Mouse (Mus musculus): ENCODE measurements around the gene Cyp4a12b.
"Not testable (repeated sequence)": the region's sequence is repeated elsewhere in the genome, so short reads cannot be mapped to it uniquely, and the experiment has no call there.

The Cyp4a12b gene

DNA sequence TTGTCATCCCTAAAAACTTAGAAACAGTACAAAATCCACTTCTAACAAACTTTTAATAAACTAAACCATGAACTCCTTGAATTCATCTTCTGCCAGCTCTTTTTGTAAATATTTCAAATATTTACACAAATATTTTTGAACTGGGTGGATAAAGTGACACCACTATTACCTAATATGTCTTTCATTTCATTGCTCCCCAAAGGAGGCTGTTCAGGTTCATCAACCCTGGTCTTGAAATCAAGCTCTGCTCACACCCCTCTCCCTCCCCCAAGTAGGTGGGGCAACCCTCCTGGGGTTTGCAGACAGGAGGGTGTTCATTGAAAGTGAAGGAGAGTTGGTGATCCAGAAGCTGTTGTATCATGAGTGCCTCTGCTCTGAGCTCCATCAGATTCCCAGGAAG, at the start of gene Cyp4a12b:
Gene Cyp4a12b (plus strand): TSS at position 301 of the 400 bp plus-strand sequence.
- not testable (repeated sequence) for DNase-seq (ENCODE audit: low read depth in 2 of 2, low spot score in 2 of 2)

DNA sequence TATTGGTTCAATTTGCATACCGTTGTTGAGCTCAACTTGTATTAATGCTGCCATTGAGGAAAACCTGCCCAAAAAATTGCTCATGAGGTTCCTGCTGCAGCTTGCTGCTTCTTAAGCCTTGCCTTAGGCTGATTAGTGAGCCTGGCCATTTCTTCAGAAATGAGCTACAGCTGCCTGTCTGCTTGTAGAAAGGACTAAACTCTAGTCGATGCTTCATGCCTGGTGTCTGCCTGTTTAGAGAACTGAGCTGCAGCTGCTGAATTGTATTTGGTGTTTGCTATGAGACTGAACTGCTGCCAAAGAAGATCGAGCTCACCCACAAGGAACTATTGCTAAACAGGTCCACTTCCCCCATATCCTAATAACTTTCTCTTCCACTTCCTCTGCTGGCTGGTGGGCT, 45.8 kb upstream of the Cyp4a12b start:
- not testable (repeated sequence) for DNase-seq (ENCODE audit: low read depth in 2 of 2, low spot score in 2 of 2)

DNA sequence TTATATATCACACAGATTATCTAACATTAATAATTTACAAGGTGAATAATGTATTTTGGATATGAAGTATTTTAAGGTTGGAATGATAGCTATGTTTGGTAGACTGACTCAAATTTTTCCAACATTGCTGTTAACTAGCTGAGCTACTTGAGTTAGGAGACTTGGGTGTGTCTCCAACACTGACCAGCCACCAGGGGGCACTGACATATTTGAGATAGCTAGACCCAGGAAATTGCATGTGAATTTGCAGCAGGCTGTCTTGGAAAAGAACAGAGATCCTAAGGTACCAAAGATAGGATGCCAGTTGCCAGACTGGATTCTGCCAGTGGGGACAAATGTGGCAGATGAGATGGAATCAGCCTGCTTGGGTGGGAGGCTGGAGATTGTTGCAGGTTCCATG, 43.4 kb upstream of the Cyp4a12b start:
- DNase-seq (ENCODE audit: low read depth in 2 of 2, low spot score in 2 of 2), result not testable (repeated sequence)

DNA sequence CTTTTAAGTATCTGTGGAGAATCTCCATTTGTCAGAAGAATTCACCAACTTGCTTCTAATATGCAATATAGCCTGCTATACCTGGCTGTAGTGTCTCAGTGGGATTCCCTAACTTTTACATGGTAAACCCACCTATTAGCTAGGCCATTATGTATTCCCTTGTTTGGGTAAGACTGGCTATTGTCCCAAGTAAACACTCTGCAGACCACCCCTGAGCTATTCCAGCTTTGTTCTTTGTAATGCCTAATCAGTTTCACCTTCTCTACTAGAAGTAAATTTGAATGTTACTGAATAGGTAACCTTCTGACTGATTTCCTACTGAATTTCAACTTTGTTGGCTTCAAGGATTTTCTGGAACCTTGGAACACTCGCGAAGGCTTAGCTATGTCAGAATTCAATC, 15.2 kb upstream of the Cyp4a12b start:
- not testable (repeated sequence) for DNase-seq (ENCODE audit: low read depth in 2 of 2, low spot score in 2 of 2)

DNA sequence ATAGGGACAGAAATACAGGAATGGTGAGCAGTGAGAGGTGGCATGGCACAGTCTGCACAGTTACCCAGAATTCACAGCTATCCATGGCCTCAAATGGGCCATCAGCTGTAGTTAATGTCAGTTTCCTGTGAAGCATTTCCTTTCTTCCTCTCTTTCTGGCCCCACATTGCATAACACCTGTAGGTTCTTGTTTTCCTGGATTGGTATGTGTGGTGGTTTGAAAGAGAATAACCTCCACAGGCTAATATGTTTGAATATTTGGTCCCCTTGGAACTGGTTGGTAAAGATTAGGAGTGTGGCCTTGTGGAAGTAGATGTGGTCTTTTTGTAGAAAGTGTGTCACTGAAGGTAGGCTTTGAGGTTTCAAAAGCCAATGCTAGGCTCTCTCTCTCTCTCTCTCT, 14.5 kb upstream of the Cyp4a12b start:
- not testable (repeated sequence) for DNase-seq (ENCODE audit: low read depth in 2 of 2, low spot score in 2 of 2)

DNA sequence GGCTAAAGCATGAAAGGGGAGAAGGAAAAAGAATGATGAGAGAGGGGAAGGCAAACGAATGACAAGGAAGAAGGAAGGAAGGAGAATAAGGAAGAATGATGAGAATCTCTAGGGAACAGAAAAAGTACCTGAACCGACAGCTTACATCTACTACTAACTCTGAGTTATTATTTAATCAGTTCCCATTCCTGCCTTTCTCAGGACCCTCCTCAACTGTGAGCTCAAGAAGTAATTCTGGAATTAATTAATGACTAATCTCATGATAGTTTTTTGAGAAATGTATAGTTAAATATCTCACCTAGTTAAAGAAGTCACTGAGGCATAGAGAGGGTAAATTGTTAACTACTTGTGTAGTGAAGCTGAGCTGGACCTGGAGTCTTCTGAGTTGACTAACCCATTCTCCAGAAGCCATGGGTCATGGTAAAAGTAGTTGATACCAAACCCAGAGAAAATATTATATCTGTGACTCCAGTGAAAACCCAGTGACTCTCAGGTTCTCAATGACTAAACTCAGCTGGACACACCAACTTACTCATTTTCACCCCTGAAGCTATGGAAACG, 39.2 kb downstream of the Cyp4a12b start:
- DNase-seq (ENCODE audit: low read depth in 2 of 2, low spot score in 2 of 2), result no peak

DNA sequence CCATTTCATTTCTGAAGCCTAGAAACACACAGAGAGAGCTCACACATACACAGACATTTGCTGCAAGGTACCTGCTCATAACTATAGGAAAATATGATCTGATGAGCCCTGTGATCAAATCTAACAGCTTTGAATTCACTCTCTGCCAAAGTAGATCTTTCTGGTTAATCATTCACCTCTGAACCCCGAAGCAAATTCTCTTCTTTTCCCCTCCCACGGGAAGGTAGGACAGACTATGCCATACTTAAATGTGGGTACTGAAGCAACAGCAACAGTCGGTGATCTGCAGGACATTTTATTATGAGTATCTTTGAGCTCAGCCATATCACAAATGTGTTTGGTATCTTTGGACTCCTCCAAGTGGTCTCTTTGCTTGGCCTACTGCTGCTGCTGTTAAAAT, 40.9 kb downstream of the Cyp4a12b start, which contains the start of gene Cyp4a30b:
Gene Cyp4a30b (plus strand): TSS at position 301 of the 400 bp plus-strand sequence.
- DNase-seq (ENCODE audit: low read depth in 2 of 2, low spot score in 2 of 2), result no peak

DNA sequence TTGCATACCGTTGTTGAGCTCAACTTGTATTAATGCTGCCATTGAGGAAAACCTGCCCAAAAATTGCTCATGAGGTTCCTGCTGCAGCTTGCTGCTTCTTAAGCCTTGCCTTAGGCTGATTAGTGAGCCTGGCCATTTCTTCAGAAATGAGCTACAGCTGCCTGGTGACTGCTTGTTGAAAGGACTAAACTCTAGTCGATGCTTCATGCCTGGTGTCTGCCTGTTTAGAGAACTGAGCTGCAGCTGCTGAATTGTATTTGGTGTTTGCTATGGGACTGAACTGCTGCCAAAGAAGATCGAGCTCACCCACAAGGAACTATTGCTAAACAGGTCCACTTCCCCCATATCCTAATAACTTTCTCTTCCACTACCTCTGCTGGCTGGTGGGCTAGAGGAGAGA, 62.2 kb downstream of the Cyp4a12b start:
- not testable (repeated sequence) for DNase-seq (ENCODE audit: low read depth in 2 of 2, low spot score in 2 of 2)

DNA sequence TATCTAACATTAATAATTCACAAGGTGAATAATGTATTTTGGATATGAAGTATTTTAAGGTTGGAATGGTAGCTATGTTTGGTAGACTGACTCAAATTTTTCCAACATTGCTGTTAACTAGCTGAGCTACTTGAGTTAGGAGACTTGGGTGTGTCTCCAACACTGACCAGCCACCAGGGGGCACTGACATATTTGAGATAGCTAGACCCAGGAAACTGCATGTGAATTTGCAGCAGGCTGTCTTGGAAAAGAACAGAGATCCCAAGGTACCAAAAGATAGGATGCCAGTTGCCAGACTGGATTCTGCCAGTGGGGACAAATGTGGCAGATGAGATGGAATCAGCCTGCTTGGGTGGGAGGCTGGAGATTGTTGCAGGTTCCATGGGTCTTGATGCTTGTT, 64.6 kb downstream of the Cyp4a12b start:
- not testable (repeated sequence) for DNase-seq (ENCODE audit: low read depth in 2 of 2, low spot score in 2 of 2)

DNA sequence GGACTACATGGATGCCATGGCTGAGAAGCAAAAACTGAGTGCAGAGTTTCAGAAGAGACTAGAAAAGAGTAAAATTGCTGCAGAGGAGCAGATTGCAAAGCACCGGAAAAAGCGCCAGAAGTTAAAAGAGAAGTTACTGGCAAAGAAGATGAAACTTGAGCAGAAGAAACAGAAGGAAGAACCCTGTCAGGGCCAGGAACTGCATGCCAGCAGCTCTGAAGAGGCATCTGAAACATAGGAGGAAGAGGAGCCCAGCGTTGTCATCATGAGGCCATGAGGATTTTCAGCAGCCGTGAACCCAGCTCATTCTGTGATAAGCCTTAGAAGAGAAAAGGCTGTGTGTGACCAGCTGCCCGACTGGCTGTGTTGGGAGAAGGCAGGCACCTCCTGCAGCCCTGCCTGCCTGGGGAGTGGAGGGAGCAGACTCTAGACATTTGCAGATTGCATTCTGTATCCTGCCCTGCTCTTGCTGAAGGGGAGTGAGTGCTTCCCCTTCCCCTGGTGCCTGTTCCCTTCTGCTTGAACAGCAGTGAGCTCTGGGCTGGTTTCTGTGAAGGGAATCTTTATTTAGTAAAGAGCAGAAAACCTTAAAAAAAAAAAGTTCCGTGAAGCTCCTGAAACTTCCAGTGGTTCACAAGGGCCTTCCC, 69.7 kb downstream of the Cyp4a12b start:
- no peak for DNase-seq (ENCODE audit: low read depth in 2 of 2, low spot score in 2 of 2)

Measured in CD8-positive naive resting alpha-beta T cell, adult 2 months (primary cell).